Mouse (Mus musculus) hindbrain, embryonic 10.5 days (tissue): ENCODE data around the gene Ccdc182. TPM values are rescaled to one million over a fixed set of nuclear protein-coding genes. Genes with fewer than 3 reads are reported as not detected.

Source experiments
- DNase-seq: peaks from one replicate; pipeline ENCODE4 v3.0.0-alpha.2; 2017; ENCODE audit warnings: low spot score
- H3K27ac ChIP-seq: fragments of 300-500 bp; sonication (generic); 2 replicates; pipeline ENCODE4 v1.5.1; 2016; ENCODE audit warnings: mild to moderate bottlenecking, moderate library complexity
- H3K27me3 ChIP-seq: fragments of 300-500 bp; sonication (generic); 2 replicates; pipeline ENCODE4 v1.6.1; 2016; ENCODE audit warnings: mild to moderate bottlenecking; ENCODE audit not compliant: poor library complexity, insufficient read depth, severe bottlenecking
- H3K36me3 ChIP-seq: fragments of 300-500 bp; sonication (generic); 2 replicates; pipeline ENCODE4 v1.6.1; 2016; ENCODE audit warnings: mild to moderate bottlenecking, moderate library complexity
- H3K4me1 ChIP-seq: fragments of 300-500 bp; sonication (generic); replicated peaks from 2 replicates; pipeline ENCODE4 v1.6.1; 2016; ENCODE audit warnings: mild to moderate bottlenecking
- H3K4me3 ChIP-seq: fragments of 300-500 bp; sonication (generic); 2 replicates; pipeline ENCODE4 v1.5.1; 2016; ENCODE audit warnings: mild to moderate bottlenecking, moderate library complexity
- H3K9me3 ChIP-seq: fragments of 300-500 bp; sonication (generic); 2 replicates; pipeline ENCODE4 v1.6.1; 2016; ENCODE audit warnings: mild to moderate bottlenecking, moderate library complexity
- WGBS: fragments of 180-500 bp; shearing (Covaris S2); methylation state at CpG from one replicate; pipeline ENCODE4 v1.1.7; 2016; 5-methylcytosine and 5-hydroxymethylcytosine counted together
- polyA plus RNA-seq: library from polyadenylated mRNA; unstranded; fragments of >200 nt; fragmentation: Nextera tagmentation; extraction: Ambion mirVana; gene quantifications from 2 replicates; pipeline ENCODE4 v1.2.1, GENCODE M21; 2016

The Ccdc182 gene
- polyA plus RNA-seq = 7.9 and 11.8 TPM in 2 replicates

DNA sequence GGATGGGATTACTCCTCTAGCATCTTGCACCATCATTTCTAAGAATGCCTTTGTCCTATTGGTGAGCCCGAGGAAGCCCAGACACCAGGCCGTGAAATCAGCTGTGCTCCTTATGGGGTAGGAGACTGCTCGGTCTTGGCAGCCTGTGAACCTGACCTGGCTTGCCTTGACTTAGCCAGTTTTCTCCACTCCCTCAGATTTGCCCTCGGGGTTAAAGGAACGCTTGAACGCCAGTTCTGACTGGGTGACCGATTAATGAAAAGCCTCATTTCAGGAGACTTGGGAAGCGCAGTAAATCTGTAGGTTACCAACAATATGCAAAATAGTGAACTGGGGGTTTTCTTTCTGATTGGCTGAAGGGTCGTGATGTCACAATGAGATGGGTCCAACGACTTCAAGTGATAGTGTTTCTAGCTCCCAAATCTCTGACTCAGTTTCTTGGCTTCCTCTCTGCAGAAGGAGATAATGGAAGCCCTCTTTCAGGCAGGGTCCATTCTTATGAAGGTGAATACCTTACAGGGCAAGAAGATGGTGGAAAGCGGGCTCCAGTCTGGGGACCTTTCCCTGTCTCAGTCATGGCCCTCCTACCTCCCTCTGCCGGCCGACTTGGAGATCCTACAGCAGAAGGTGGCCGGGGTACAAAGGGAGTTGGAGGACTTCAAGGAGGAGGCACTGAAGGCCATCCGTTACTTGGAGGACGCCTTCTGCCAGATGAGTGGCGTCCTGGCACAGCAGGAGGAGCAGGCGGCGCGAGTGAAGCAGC is at the start of gene Ccdc182:
Ccdc182 (plus strand) TSS at position 428 of the 763 bp plus-strand sequence.
- H3K36me3 ChIP-seq = no peaks in the 10 kb centered on the region
- no peaks in the 10 kb centered on the region for H3K9me3 ChIP-seq
- peak; percentile 60 for DNase-seq
- H3K27ac ChIP-seq = peak within 1 kb of the TSS; percentile 91
- peaks cover 84% of the 10 kb centered on the region for H3K4me1 ChIP-seq
- peak within 1 kb of the TSS; percentile 50 for H3K4me3 ChIP-seq
- peaks cover 13% of the 10 kb centered on the region; the same call in 1 of the 2 replicates for H3K27me3 ChIP-seq
- 25% methylated on average over 20 of the region's 20 CpGs for WGBS

DNA sequence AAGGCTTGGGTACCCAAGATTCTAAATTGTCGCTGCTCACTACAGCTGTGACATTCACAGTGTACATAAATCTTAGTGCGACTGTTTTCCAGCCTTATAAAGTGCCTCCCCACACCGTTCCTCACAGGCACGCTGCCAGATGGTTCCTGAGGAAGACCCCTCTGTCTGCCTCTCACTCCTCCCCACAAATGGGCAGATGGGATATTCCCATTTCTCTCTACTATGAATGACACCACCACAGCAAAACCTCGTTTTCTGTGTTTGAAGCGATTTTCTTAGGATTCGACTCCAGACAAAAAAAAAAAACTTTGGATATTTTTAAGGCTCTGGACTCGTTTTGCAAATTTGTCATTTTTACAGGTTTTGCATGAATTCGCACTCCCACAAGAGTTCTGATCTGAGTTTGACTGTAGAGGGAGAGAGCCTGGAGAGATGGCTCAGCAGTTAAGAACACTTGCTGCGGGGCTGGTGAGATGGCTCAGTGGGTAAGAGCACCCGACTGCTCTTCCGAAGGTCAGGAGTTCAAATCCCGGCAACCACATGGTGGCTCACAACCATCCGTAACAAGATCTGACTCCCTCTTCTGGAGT is 48.2 kb upstream of the Ccdc182 start:
- no peak overlapping the region for H3K4me3 ChIP-seq
- peaks cover 51% of the 10 kb centered on the region for H3K4me1 ChIP-seq
- no peak for DNase-seq
- H3K36me3 ChIP-seq = no peaks in the 10 kb centered on the region
- peak overlapping the region; percentile 54 for H3K27ac ChIP-seq
- H3K27me3 ChIP-seq = peaks cover 4% of the 10 kb centered on the region
- 89% methylated on average over 14 of the region's 14 CpGs for WGBS
- H3K9me3 ChIP-seq = no peaks in the 10 kb centered on the region

DNA sequence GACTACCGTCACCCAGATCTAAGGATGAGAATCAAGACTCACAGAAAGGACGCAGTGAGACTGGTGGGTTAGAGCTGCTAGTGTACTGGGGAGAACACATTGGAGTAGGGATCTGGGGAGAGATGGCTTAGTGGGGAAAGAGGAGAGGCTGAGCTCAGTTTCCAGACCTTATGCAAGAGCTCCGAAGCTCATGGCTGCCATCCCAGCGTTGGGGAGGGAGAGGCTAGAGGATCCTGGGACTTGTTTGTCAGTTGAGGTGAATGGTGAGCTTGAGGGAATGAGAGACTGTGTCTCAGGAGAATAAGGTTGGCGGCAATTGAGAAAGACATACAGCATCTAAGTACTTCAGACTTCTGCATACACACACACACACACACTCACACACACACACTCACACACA is 45.2 kb upstream of the Ccdc182 start:
- DNase-seq = no peak
- peaks cover 60% of the 10 kb centered on the region for H3K4me1 ChIP-seq
- no peak overlapping the region for H3K4me3 ChIP-seq
- H3K27ac ChIP-seq = peak overlapping the region; percentile 92
- no peaks in the 10 kb centered on the region for H3K36me3 ChIP-seq
- no peaks in the 10 kb centered on the region for H3K9me3 ChIP-seq
- H3K27me3 ChIP-seq = peaks cover 15% of the 10 kb centered on the region
- WGBS = 54% methylated on average over 5 of the region's 5 CpGs

DNA sequence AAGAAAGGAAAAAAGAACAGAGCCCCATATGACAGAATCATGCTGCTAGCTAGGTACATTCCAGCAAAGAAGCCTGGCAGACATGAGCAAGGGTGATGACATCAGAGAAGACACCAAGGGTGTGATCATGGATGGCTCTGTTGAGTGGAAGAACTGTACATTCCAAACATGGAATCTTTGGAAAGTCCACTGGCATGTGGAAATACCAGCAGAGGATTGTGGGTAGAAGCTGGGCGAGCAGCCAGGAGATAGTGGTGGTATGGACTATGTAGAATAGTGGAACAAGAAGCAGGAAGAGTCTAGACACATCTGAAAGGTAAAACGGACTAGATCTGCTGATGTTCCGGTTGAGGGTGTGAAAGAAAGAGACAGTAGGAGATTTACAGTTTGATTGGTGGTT is 43.3 kb upstream of the Ccdc182 start:
- Histone ChIP-seq H3K4me1 (peaks cover 70% of the 10 kb centered on the region), H3K27me3 (peaks cover 15% of the 10 kb centered on the region), H3K4me3 (no peak overlapping the region), H3K9me3 (no peaks in the 10 kb centered on the region), H3K27ac (peak overlapping the region; percentile 92), H3K36me3 (peaks cover 2% of the 10 kb centered on the region)
- no peak for DNase-seq
- WGBS = 93% methylated on average over 3 of the region's 3 CpGs

DNA sequence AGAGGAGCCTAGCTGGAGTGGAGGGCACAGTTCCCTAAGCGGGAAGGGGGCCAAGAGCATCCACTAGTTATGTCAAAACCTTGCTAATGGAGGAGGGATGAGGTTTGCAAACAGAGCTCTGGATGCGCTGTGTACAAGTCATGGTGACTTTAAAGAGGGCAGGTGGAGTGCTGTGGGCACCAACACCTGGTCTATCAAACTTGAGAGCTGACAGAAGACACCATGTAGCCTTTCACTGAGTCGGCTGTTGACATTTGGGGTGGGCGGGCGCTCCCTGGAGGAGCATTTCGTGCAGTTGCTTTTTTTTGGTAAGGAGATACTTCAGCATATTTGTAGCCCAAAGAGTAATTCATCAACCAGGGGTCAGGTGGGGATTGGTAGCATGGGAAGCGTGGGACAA is 42.6 kb upstream of the Ccdc182 start:
- Histone ChIP-seq H3K4me3 (no peak overlapping the region), H3K9me3 (no peaks in the 10 kb centered on the region), H3K27me3 (peaks cover 15% of the 10 kb centered on the region), H3K27ac (peak overlapping the region; percentile 92), H3K36me3 (peaks cover 5% of the 10 kb centered on the region), H3K4me1 (peaks cover 74% of the 10 kb centered on the region)
- WGBS = 74% methylated on average over 7 of the region's 7 CpGs
- DNase-seq = no peak

DNA sequence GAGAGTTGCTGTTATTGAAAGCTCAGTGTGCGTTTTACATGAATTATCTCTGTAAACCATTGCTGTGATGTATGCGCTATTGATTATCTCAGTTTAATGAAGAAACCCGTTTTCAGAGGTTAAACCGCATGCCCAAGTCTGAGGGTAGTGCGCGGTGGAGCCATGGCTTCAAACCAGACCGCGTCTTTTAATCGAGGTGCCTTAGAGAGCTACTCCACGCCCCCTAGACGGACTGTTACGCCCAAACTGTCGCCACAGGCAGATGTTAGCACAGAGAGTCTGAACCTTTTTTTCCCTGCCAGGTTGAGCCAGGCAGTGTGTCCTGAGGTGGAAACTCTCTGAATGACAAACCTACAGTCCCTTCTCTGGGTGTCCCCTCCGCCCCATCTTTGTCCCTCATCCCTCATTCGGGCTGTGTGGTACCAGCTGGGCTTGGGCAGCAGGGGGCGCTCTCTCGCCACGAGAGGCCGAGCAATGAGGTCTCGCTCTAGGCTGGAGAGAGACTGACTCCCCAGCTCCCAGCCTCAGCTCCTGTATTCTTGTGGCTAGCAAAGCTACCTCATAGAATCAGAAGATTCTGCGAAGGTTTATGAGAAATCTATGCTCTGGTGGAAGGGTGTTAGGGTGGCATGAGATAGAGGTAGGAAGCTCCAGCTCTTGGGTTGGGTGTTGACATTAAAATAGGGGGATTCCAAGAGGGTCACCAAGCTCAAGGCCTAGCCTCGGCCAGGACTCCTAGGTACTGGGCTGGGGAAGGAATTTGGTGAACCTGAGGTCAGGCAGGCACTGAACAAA is 41.7 kb upstream of the Ccdc182 start:
- WGBS = 14% methylated on average over 22 of the region's 22 CpGs
- Histone ChIP-seq H3K4me3 (peak overlapping the region; percentile 33), H3K27me3 (peaks cover 15% of the 10 kb centered on the region), H3K27ac (peak overlapping the region; percentile 92), H3K9me3 (no peaks in the 10 kb centered on the region), H3K4me1 (peaks cover 74% of the 10 kb centered on the region), H3K36me3 (peaks cover 5% of the 10 kb centered on the region)
- peak; percentile 92 for DNase-seq

DNA sequence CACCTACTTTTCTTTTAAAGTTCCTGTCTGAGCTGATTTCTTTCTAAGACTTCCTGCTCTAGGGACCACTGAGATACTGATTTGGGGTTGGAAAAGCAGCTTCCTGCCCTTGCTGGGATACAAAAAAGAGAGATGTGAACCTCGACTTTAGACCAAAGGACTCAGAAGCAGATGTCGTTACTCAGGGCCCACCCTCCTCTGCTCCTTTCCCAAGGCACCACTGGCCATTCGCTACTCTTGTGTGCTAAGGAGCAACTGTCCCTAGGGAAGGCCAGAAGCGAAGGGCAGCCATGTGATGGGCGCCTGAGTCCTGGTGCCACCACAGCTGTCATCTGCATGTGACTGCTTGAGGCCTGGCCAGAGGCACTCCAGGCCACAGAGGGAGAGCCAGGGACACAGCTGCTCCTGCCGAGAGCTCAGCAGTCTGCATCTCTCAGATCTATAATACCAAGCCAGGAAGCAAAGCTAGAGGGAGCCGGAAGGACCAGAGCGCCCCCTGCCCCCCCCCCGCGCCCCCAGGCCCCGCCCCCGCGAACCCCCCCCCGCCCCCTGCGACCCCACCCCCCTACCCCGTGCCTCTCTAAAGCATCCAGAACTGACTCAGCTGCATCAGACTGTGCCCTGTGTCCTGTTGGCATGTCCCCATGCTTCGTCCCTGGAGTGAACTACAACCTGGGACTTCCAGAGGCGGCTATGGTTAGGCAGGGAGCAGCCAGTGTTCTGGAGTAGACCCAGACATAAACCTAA is 40.9 kb upstream of the Ccdc182 start:
- peaks cover 15% of the 10 kb centered on the region for H3K27me3 ChIP-seq
- peaks cover 68% of the 10 kb centered on the region for H3K4me1 ChIP-seq
- no peaks in the 10 kb centered on the region for H3K9me3 ChIP-seq
- 8% methylated on average over 18 of the region's 18 CpGs for WGBS
- peak overlapping the region; percentile 92 for H3K27ac ChIP-seq
- H3K4me3 ChIP-seq = peak overlapping the region; percentile 32
- DNase-seq = peak; percentile 69
- H3K36me3 ChIP-seq = peaks cover 5% of the 10 kb centered on the region

DNA sequence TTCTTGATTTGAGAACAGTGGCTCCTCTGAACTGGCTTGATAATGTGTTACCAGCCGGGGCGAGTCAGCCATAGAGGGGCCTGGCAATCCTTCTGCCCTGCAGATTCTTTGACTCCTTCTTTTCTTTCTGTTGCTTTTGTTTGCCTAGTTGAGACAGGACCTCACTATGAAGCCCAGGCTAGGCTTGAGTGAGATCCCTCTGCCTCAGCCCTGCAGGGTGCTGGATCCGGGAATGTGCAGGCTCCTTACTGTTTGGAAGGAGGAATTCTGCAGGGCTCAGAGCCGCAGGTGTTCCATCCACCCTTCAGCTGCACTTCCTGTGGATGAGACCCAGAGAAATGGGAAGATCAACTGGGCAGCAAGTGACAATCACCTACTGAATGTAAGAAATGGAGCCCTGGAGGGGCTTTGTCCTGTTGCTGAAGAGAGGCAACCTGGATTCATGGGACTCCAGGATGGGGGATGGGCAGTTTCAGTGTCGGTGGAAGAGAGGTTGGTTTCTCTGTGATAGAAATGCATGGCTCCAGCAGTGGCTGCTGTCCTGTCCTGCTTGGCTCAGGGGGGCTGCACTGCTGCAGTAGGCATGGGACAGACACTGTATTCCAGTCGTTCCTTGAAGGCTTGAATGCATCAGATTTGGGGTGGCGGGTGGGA is 40.2 kb upstream of the Ccdc182 start:
- peak overlapping the region; percentile 92 for H3K27ac ChIP-seq
- H3K4me1 ChIP-seq = peaks cover 61% of the 10 kb centered on the region
- DNase-seq = no peak

DNA sequence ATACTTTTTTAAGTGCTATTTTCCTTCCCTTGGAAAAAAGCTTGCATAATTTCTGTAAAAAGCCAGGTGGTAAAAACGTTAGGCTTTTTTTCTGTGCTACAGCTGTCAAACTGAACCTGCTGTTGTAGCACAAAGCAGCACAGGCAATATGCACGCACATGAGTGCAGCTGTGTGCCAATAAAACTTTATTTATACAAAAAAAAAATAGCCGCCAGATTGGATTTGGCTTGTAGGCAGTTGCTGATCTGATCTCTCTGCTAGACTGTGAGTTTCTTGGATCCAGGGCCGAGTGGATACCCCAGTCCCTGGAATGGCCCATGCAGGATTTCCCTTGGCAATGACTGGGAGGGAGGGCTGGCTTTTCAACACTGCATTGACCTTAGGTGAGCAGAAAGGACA is 36.2 kb upstream of the Ccdc182 start:
- no peak for DNase-seq
- H3K27ac ChIP-seq = peak overlapping the region; percentile 4; the same call in 1 of the 2 replicates
- WGBS = 89% methylated on average over 4 of the region's 4 CpGs

More for the DNA sequence above, 40.2 kb upstream of the Ccdc182 start:
- Histone ChIP-seq H3K4me3 (peak overlapping the region; percentile 32), H3K27me3 (peaks cover 15% of the 10 kb centered on the region), H3K36me3 (peaks cover 12% of the 10 kb centered on the region), H3K9me3 (peaks cover 6% of the 10 kb centered on the region; the same call in 1 of the 2 replicates)
- 21% methylated on average over 7 of the region's 7 CpGs for WGBS

DNA sequence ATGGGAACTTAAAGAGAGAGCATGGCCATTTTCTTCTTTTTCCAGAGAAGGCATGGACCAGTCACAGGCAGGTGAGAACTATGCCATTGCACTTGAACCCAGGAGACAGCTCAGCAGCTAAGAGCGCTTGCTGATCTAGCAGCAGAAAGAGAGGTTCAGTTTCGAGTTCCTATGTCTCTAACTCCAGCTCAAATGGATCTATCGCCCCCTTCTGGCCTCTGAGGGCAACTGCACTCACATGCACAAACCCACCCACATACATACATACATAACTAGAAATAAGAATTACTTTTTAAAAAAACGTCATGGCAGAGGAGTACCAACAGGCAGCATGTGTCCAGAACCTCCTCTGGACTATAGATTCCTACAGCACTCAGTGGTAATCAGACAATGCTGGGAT is 35.6 kb upstream of the Ccdc182 start:
- peaks cover 21% of the 10 kb centered on the region for H3K9me3 ChIP-seq
- 80% methylated on average over 4 of the region's 4 CpGs for WGBS
- H3K27ac ChIP-seq = peak overlapping the region; percentile 3; the same call in 1 of the 2 replicates
- peaks cover 26% of the 10 kb centered on the region for H3K36me3 ChIP-seq
- 0 out of 2 replicates have a peak, but pooled peaks cover 4% of the 10 kb centered on the region for H3K27me3 ChIP-seq
- H3K4me3 ChIP-seq = no peak overlapping the region
- peaks cover 39% of the 10 kb centered on the region for H3K4me1 ChIP-seq
- no peak for DNase-seq

More for the DNA sequence above, 36.2 kb upstream of the Ccdc182 start:
- Histone ChIP-seq H3K36me3 (peaks cover 26% of the 10 kb centered on the region), H3K27me3 (0 out of 2 replicates have a peak, but pooled peaks cover 4% of the 10 kb centered on the region), H3K4me1 (peaks cover 40% of the 10 kb centered on the region), H3K9me3 (peaks cover 21% of the 10 kb centered on the region), H3K4me3 (no peak overlapping the region)

DNA sequence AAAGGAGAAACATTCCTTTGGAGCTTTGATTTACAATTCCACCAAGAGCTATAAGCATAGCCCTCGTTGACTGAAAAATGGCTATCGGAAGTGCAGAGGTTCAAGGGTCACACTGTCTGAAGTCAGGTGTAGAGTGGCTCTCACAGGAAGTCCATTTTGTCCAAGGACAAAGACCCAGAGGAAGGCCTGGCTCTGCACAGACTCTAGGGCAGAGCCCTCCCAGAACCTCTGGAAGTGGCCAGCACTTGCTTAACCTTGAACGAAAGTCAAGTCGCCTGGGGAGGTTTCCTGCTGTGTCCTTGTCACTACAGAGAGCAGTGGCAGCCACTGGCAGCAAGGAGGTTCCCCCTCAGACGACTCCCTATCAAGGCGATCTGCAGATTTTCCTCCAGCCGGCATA is 33.4 kb upstream of the Ccdc182 start:
- Histone ChIP-seq H3K9me3 (peaks cover 21% of the 10 kb centered on the region), H3K27me3 (0 out of 2 replicates have a peak, but pooled peaks cover 4% of the 10 kb centered on the region), H3K27ac (peak overlapping the region; percentile 62), H3K36me3 (peaks cover 25% of the 10 kb centered on the region), H3K4me3 (no peak overlapping the region), H3K4me1 (peaks cover 34% of the 10 kb centered on the region)
- 58% methylated on average over 7 of the region's 7 CpGs for WGBS
- no peak for DNase-seq
